Mouse (Mus musculus) small intestine, adult 2 months (tissue): ENCODE results near the gene Gm266. TPM values are rescaled to one million over a fixed set of nuclear protein-coding genes. Genes with fewer than 3 reads are reported as not detected.

Experiments used
- H3K27ac ChIP-seq: fragments of 200-500 bp; 2 replicates; pipeline ENCODE4 v1.5.1; 2012; ENCODE audit warnings: low read depth, low read length, control low read depth, inconsistent platforms; ENCODE audit not compliant: insufficient read depth
- H3K27me3 ChIP-seq: fragments of 200-500 bp; 2 replicates; pipeline ENCODE4 v1.6.1; 2012; ENCODE audit warnings: mild to moderate bottlenecking, moderate library complexity, low read length, inconsistent platforms; ENCODE audit not compliant: control insufficient read depth, insufficient read depth
- H3K36me3 ChIP-seq: fragments of 200-500 bp; 2 replicates; pipeline ENCODE4 v1.6.1; 2012; ENCODE audit warnings: mild to moderate bottlenecking, low read length, control low read depth, inconsistent platforms; ENCODE audit not compliant: control insufficient read depth, insufficient read depth
- H3K4me1 ChIP-seq: fragments of 200-500 bp; 2 replicates; pipeline ENCODE4 v1.6.1; 2012; ENCODE audit warnings: low read length, inconsistent platforms, mixed read lengths; ENCODE audit not compliant: control insufficient read depth, insufficient read depth, insufficient read length
- H3K4me3 ChIP-seq: fragments of 200-500 bp; 2 replicates; pipeline ENCODE4 v1.5.1; 2012; ENCODE audit warnings: low read depth, mild to moderate bottlenecking, control low read depth, inconsistent platforms, low read length, moderate library complexity
- CTCF ChIP-seq: fragments of 200-500 bp; IDR thresholded peaks from 2 replicates; pipeline ENCODE4 v1.5.1; 2012; ENCODE audit warnings: low read depth, mild to moderate bottlenecking, control low read depth, inconsistent platforms, low read length, moderate library complexity, mixed read lengths; ENCODE audit not compliant: insufficient replicate concordance, insufficient read length; ENCODE audit errors: extremely low read depth
- POLR2A ChIP-seq: fragments of 200-500 bp; IDR thresholded peaks from 2 replicates; pipeline ENCODE4 v1.6.1; 2012; ENCODE audit warnings: low read depth, mild to moderate bottlenecking, control low read depth, inconsistent platforms, low read length, moderate library complexity
- WGBS: fragments of 180-500 bp; shearing (Covaris S2); methylation state at CpG from one replicate; pipeline ENCODE4 v1.1.7; 2018; 5-methylcytosine and 5-hydroxymethylcytosine counted together
- polyA plus RNA-seq: library from polyadenylated mRNA; depleted of rRNA; stranded (reverse); fragments of >200 nt; gene quantifications from 2 replicates; pipeline ENCODE4 v1.2.3, GENCODE M21; 2012; rRNA removed

Gene Gm266
- polyA plus RNA-seq, 1 experiment = 0.53 TPM

DNA sequence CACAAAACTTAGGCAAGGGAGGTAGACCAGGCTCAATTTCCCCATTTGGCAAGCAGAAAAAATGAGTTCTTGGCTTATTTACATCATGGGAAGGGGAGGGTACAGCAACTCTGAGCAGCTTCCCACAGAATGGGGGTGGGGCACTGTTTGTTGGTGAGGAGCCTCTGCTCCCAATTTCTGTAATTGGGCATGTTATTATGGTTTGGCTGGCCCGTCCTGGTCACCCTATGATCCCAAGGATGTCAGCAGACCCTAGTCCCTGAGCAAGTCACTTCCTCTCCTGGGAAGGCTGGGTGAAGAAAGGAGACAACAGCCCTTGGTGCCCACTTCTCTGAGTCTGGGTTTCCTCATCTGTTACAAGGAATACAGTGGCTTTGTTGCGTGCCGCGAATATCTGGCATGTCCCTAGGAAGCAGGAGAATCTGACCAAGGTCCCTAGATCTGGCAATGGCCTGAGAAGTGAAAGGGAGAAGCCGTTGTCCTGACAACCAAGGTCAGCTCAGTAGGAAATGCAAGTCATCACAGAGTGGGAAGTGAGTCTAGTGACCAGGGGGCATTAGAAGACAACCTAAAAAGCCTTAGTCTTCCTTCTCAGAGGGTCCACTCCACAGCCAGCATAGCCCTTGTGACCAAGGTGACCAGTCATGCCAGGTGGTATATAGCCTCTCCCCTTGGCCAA lies 48.3 kb downstream of the Gm266 start:
- peaks cover 45% of the 10 kb centered on the region for H3K4me1 ChIP-seq
- H3K4me3 ChIP-seq = no peak overlapping the region
- 0 out of 2 replicates have a peak, but pooled peaks cover under 1% of the 10 kb centered on the region for H3K27me3 ChIP-seq
- H3K36me3 ChIP-seq = no peaks in the 10 kb centered on the region
- TF ChIP-seq CTCF = no peak
- no peak for TF ChIP-seq POLR2A
- H3K27ac ChIP-seq = peak overlapping the region; percentile 76
- WGBS = 25% methylated on average over 5 of the region's 5 CpGs

DNA sequence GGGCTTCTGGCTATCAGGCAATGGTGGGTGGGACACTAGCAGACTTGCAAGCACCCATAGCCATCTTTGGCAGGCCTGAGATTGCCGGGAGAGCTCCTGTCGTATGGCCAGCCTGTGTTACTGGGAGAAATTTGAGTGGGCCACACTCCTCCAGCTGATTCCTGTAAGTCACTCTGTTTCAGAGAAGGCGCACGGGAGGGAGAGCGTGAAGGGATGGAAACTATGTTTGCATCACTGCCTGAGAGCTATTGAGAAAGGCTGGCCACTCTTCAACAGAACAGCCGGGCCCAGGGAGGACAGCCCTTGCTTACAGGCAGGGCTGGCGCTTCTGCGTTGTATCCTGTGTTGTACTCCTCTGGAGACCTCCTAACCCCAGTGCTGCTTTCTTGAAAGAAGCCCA lies 49.0 kb downstream of the Gm266 start:
- no peak; the same call in 1 of the 2 replicates for TF ChIP-seq POLR2A
- TF ChIP-seq CTCF = no peak
- WGBS = 76% methylated on average over 8 of the region's 8 CpGs
- peak overlapping the region; percentile 76 for H3K27ac ChIP-seq
- no peak overlapping the region for H3K4me3 ChIP-seq
- no peaks in the 10 kb centered on the region for H3K36me3 ChIP-seq
- H3K4me1 ChIP-seq = peaks cover 48% of the 10 kb centered on the region
- no peaks in the 10 kb centered on the region for H3K27me3 ChIP-seq

DNA sequence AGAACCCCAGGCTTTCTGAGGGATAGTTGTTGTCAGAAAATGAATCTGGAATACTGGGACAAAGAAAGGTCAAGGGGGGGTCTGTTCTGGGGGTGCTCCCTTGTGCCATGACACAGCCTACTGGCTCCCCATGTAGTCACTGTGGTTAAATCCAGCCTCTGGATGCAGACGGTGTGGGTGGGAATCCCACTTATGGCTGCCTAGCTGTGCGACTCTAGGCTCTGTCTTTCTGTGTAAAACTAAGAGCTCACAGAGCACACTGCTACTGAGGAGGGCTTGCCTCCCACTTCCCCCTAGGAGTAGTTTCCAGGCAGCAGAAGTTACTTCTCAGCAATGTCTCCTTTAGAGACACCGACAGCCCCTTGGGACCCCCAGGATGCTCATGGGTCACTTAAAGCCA lies 49.5 kb downstream of the Gm266 start:
- no peak overlapping the region for H3K4me3 ChIP-seq
- TF ChIP-seq POLR2A (no peak), CTCF (no peak)
- peak overlapping the region; percentile 76 for H3K27ac ChIP-seq
- WGBS = 69% methylated on average over 3 of the region's 3 CpGs
- H3K4me1 ChIP-seq = peaks cover 52% of the 10 kb centered on the region
- no peaks in the 10 kb centered on the region for H3K27me3 ChIP-seq
- peaks cover 3% of the 10 kb centered on the region for H3K36me3 ChIP-seq

DNA sequence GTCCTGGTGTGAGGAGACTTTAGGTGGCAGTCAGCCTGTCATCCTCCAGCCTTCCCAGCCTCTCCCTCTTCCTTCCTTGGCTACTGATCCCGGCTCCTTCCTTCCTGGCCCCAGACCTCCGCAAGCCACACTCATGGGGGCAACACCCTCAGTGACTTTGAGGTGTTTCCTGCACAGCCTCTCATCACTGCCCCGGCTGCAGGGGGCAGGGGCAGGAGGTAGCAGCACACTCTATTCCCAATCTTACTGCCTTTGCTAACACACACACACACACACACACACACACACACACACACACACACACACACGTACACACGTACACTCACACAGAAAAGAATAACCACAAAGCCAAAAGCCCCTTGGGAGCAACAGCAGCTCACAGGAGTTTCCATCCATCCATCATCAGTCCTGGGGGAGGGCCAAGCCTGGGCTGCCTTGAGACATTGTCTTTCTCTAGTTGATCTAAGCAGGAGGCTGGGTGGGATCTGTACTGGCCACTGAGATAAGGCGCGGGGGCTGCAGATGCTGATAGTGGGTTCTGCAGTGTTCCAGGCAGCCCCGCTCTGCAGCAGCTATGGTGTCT lies 50.8 kb downstream of the Gm266 start:
- TF ChIP-seq POLR2A = no peak
- no peak for TF ChIP-seq CTCF
- H3K27ac ChIP-seq = peak overlapping the region; percentile 41; the same call in 1 of the 2 replicates
- H3K36me3 ChIP-seq = peaks cover 11% of the 10 kb centered on the region
- H3K27me3 ChIP-seq = no peaks in the 10 kb centered on the region
- H3K4me3 ChIP-seq = no peak overlapping the region
- whole genome bisulfite sequencing = 48% methylated on average over 8 of the region's 8 CpGs
- peaks cover 58% of the 10 kb centered on the region for H3K4me1 ChIP-seq

Other genes starting within 250 kb of the Gm266 start
- gene Amn, start 214.7 kb downstream of the Gm266 start, polyA plus RNA-seq = 127 and 1,225 TPM in 2 replicates
- 190 and 472 TPM in 2 replicates for gene Cdc42bpb, start 108.1 kb downstream of the Gm266 start, polyA plus RNA-seq
- not detected in 2 replicates for gene Lbhd2, start 79.0 kb downstream of the Gm266 start, polyA plus RNA-seq
- 356 and 552 TPM in 2 replicates for gene Exoc3l4, start 68.8 kb downstream of the Gm266 start, polyA plus RNA-seq
- gene Tnfaip2, start 43.4 kb downstream of the Gm266 start, polyA plus RNA-seq = 10.2 and 16.4 TPM in 2 replicates
- 25.8 and 55.8 TPM in 2 replicates for gene Eif5, start 52.2 kb upstream of the Gm266 start, polyA plus RNA-seq
- gene Mark3, start 88.7 kb upstream of the Gm266 start, polyA plus RNA-seq = 9.8 and 19.3 TPM in 2 replicates
- 599 and 1,328 TPM in 2 replicates for gene Ckb, start 186.5 kb upstream of the Gm266 start, polyA plus RNA-seq
- 24.9 and 33.6 TPM in 2 replicates for gene Trmt61a, start 192.3 kb upstream of the Gm266 start, polyA plus RNA-seq
- gene Bag5, start 227.4 kb upstream of the Gm266 start, polyA plus RNA-seq = 3.4 and 5.5 TPM in 2 replicates
- 12.1 and 16.7 TPM in 2 replicates for gene Apopt1, start 227.4 kb upstream of the Gm266 start, polyA plus RNA-seq